Mouse (Mus musculus): ENCODE measurements around the gene Ap2m1. TPM values are rescaled to one million over a fixed set of nuclear protein-coding genes. Genes with fewer than 3 reads are reported as not detected.
"Not testable (repeated sequence)": the region's sequence is repeated elsewhere in the genome, so short reads cannot be mapped to it uniquely, and the experiment has no call there.

Ap2m1 gene
- total and polyA plus RNA-seq, 3 experiments, result 319 to 415 (median 343) TPM

- DNase-seq (ENCODE audit: extremely low read depth), result no peak
- in situ Hi-C loops (cut with MboI; ENCODE audit: low pct_ligation_motif_present, low pct_unique_long_range_greater_than_20kb, low sequenced_read_pairs), result loop anchor here (25.0 kb wide), 1 partner anchor 274 kb away; no protein-coding TSS in a partner anchor
- TF ChIP-seq HCFC1 (IDR thresholded peaks at IDR 0.05; ENCODE audit: low read depth, low read length) (no peak), RCOR1 (conservative IDR thresholded peaks at IDR 0.05; ENCODE audit: low read depth, low read length) (no peak), ZMIZ1 (IDR thresholded peaks at IDR 0.05; ENCODE audit: low read depth, low read length) (no peak), JUN (IDR thresholded peaks at IDR 0.05; ENCODE audit: insufficient read depth, low read depth, low read length) (no peak), PAX5 (IDR thresholded peaks at IDR 0.05; ENCODE audit: low read length) (no peak), MYC (IDR thresholded peaks at IDR 0.05; ENCODE audit: low read depth, low read length) (no peak), CHD1 (IDR thresholded peaks at IDR 0.05; ENCODE audit: low read depth, low read length) (no peak), SMC3 (IDR thresholded peaks at IDR 0.05; ENCODE audit: low read depth, low read length) (no peak), SIN3A (IDR thresholded peaks at IDR 0.05; ENCODE audit: low read length) (no peak), ZC3H11A (IDR thresholded peaks at IDR 0.05; ENCODE audit: low read depth, low read length) (no peak), JUND (conservative IDR thresholded peaks at IDR 0.05; ENCODE audit: low read depth, low read length) (no peak), USF1 (IDR thresholded peaks at IDR 0.05; ENCODE audit: low read depth, low read length) (no peak), CTCF (conservative IDR thresholded peaks at IDR 0.05 in 1 of 2, IDR thresholded peaks at IDR 0.05 in 1 of 2; ENCODE audit: low read depth in 2 of 2, low read length in 2 of 2) (no peak)
- H3K27ac ChIP-seq (ENCODE audit: insufficient read depth, low read depth), result no peak overlapping the region
- no peaks in the 10 kb centered on the region for H3K27me3 ChIP-seq (replicated peaks)
- peaks cover 2 to 3% of the 10 kb centered on the region in 2 experiments; a peak in 1 of 4 replicates for H3K4me1 ChIP-seq (ENCODE audit: control insufficient read depth in 1 of 2, insufficient read depth in 2 of 2)
- H3K4me2 ChIP-seq (ENCODE audit: insufficient read depth, low read depth, poor library complexity, severe bottlenecking), result no peak overlapping the region
- no peak overlapping the region for H3K4me3 ChIP-seq (replicated peaks in 1 of 3; ENCODE audit: low read depth in 2 of 3, low read length in 2 of 3, poor library complexity in 1 of 3)
- H3K36me3 ChIP-seq (replicated peaks in 1 of 2; ENCODE audit: control insufficient read depth in 1 of 2, insufficient read depth in 1 of 2, low read length in 1 of 2), result no peaks in the 10 kb centered on the region
- dilution Hi-C loops (cut with MboI; ENCODE audit: extremely low pct_ligation_motif_present, extremely low pct_unique_long_range_greater_than_20kb, low sequenced_read_pairs), result no loop called here
- no peaks in the 10 kb centered on the region for H3K79me2 ChIP-seq (replicated peaks; ENCODE audit: control insufficient read depth, extremely low read depth, insufficient read depth, poor library complexity, severe bottlenecking)
- H3K9me3 ChIP-seq (replicated peaks; ENCODE audit: low read length), result no peaks in the 10 kb centered on the region
- H3K9ac ChIP-seq (ENCODE audit: insufficient read depth, low read depth), result no peak overlapping the region
These were observed 49.2 kb upstream of the Ap2m1 start for GRCm38 (mm10) chr16:20486048-20486447.

DNA sequence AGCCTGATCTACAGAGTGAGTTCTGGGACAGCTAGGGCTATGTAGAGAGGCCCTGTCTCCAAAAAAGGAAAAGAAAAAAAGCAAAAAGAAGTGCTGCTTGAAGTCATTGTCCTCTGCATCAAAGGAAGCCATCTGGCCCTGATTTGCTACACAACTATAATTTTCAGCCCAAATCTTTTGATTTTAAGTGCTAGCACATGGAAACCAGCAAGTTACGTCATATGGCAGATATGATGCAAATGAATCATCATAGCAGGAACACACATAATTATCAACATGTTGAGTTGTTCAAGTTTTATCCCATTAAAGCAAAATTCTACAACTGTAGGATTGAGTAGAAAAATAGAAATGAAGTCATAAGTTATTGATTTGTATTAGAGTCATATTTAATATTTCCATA lies 47.1 kb upstream of the Ap2m1 start:
- Histone ChIP-seq H3K9ac (ENCODE audit: insufficient read depth, low read depth) (no peak overlapping the region), H3K27ac (ENCODE audit: insufficient read depth, low read depth) (no peak overlapping the region), H3K79me2 (replicated peaks; ENCODE audit: control insufficient read depth, extremely low read depth, insufficient read depth, poor library complexity, severe bottlenecking) (no peaks in the 10 kb centered on the region), H3K4me2 (ENCODE audit: insufficient read depth, low read depth, poor library complexity, severe bottlenecking) (no peak overlapping the region), H3K27me3 (replicated peaks) (no peaks in the 10 kb centered on the region), H3K9me3 (replicated peaks; ENCODE audit: low read length) (no peaks in the 10 kb centered on the region), H3K4me3 (replicated peaks in 1 of 3; ENCODE audit: low read depth in 2 of 3, low read length in 2 of 3, poor library complexity in 1 of 3) (no peak overlapping the region), H3K36me3 (replicated peaks in 1 of 2; ENCODE audit: control insufficient read depth in 1 of 2, insufficient read depth in 1 of 2, low read length in 1 of 2) (no peaks in the 10 kb centered on the region), H3K4me1 (ENCODE audit: control insufficient read depth in 1 of 2, insufficient read depth in 2 of 2) (peaks cover 2 to 3% of the 10 kb centered on the region in 2 experiments; a peak in 1 of 4 replicates)
- dilution Hi-C loops (cut with MboI; ENCODE audit: extremely low pct_ligation_motif_present, extremely low pct_unique_long_range_greater_than_20kb, low sequenced_read_pairs), result no loop called here
- no peak for TF ChIP-seq UBTF (IDR thresholded peaks at IDR 0.05; ENCODE audit: low read depth, low read length)
- no peak for TF ChIP-seq ZC3H11A (IDR thresholded peaks at IDR 0.05; ENCODE audit: low read depth, low read length)
- TF ChIP-seq SIN3A (IDR thresholded peaks at IDR 0.05; ENCODE audit: low read length), result no peak
- TF ChIP-seq HCFC1 (IDR thresholded peaks at IDR 0.05; ENCODE audit: low read depth, low read length), result no peak
- TF ChIP-seq ZMIZ1 (IDR thresholded peaks at IDR 0.05; ENCODE audit: low read depth, low read length), result no peak
- no peak for TF ChIP-seq MEF2A (IDR thresholded peaks at IDR 0.05; ENCODE audit: borderline replicate concordance, low read depth, low read length)
- TF ChIP-seq CHD1 (IDR thresholded peaks at IDR 0.05; ENCODE audit: low read depth, low read length), result no peak
- no peak for TF ChIP-seq E2F4 (IDR thresholded peaks at IDR 0.05; ENCODE audit: insufficient replicate concordance, low read depth, low read length)
- no peak for TF ChIP-seq MYC (IDR thresholded peaks at IDR 0.05; ENCODE audit: low read depth, low read length)
- no peak for TF ChIP-seq USF1 (IDR thresholded peaks at IDR 0.05; ENCODE audit: low read depth, low read length)
- no peak for TF ChIP-seq CHD2 (IDR thresholded peaks at IDR 0.05; ENCODE audit: low read length)
- no peak for TF ChIP-seq NRF1 (IDR thresholded peaks at IDR 0.05; ENCODE audit: low read depth, low read length)
- no peak for TF ChIP-seq RCOR1 (conservative IDR thresholded peaks at IDR 0.05; ENCODE audit: low read depth, low read length)
- no peak for TF ChIP-seq CTCF (conservative IDR thresholded peaks at IDR 0.05 in 1 of 2, IDR thresholded peaks at IDR 0.05 in 1 of 2; ENCODE audit: low read depth in 2 of 2, low read length in 2 of 2)
- no peak for TF ChIP-seq ZNF384 (IDR thresholded peaks at IDR 0.05; ENCODE audit: low read depth, low read length)
- DNase-seq (ENCODE audit: extremely low read depth), result no peak
- in situ Hi-C loops (cut with MboI; ENCODE audit: low pct_ligation_motif_present, low pct_unique_long_range_greater_than_20kb, low sequenced_read_pairs), result loop anchor here (25.0 kb wide), 1 partner anchor 276 kb away; no protein-coding TSS in a partner anchor

GRCm38 (mm10) chr16:20488751-20489150 lies 46.5 kb upstream of the Ap2m1 start:
- dilution Hi-C loops (cut with MboI; ENCODE audit: extremely low pct_ligation_motif_present, extremely low pct_unique_long_range_greater_than_20kb, low sequenced_read_pairs); H3K27ac ChIP-seq (ENCODE audit: insufficient read depth, low read depth); DNase-seq (ENCODE audit: extremely low read depth); H3K79me2 ChIP-seq (replicated peaks; ENCODE audit: control insufficient read depth, extremely low read depth, insufficient read depth, poor library complexity, severe bottlenecking); H3K9ac ChIP-seq (ENCODE audit: insufficient read depth, low read depth); H3K4me2 ChIP-seq (ENCODE audit: insufficient read depth, low read depth, poor library complexity, severe bottlenecking); H3K27me3 ChIP-seq (replicated peaks); H3K36me3 ChIP-seq (replicated peaks in 1 of 2; ENCODE audit: control insufficient read depth in 1 of 2, insufficient read depth in 1 of 2, low read length in 1 of 2); H3K9me3 ChIP-seq (replicated peaks; ENCODE audit: low read length); H3K4me3 ChIP-seq (replicated peaks in 1 of 3; ENCODE audit: low read depth in 2 of 3, low read length in 2 of 3, poor library complexity in 1 of 3); H3K4me1 ChIP-seq (ENCODE audit: control insufficient read depth in 1 of 2, insufficient read depth in 2 of 2): not testable (repeated sequence)
- in situ Hi-C loops (cut with MboI; ENCODE audit: low pct_ligation_motif_present, low pct_unique_long_range_greater_than_20kb, low sequenced_read_pairs), result loop anchor here (25.0 kb wide), 1 partner anchor 276 kb away; no protein-coding TSS in a partner anchor

Data from CH12.LX (cell line).